Mouse (Mus musculus) small intestine, adult 10 weeks (tissue): ENCODE measurements around the gene Lama4. TPM values are rescaled to one million over a fixed set of nuclear protein-coding genes. Genes with fewer than 3 reads are reported as not detected.

Source experiments
- polyA plus RNA-seq: library from polyadenylated mRNA; stranded (reverse); fragments of 350-450 nt; fragmentation: Illumina TruSeq; extraction: RNeasy Lipid Tissue Mini Kit (QIAGEN cat#74804); gene quantifications from one replicate; pipeline ENCODE4 v1.2.3, GENCODE M21; 2014; ENCODE audit warnings: low replicate concordance

Lama4 gene
- polyA plus RNA-seq, result 6.9 TPM

DNA sequence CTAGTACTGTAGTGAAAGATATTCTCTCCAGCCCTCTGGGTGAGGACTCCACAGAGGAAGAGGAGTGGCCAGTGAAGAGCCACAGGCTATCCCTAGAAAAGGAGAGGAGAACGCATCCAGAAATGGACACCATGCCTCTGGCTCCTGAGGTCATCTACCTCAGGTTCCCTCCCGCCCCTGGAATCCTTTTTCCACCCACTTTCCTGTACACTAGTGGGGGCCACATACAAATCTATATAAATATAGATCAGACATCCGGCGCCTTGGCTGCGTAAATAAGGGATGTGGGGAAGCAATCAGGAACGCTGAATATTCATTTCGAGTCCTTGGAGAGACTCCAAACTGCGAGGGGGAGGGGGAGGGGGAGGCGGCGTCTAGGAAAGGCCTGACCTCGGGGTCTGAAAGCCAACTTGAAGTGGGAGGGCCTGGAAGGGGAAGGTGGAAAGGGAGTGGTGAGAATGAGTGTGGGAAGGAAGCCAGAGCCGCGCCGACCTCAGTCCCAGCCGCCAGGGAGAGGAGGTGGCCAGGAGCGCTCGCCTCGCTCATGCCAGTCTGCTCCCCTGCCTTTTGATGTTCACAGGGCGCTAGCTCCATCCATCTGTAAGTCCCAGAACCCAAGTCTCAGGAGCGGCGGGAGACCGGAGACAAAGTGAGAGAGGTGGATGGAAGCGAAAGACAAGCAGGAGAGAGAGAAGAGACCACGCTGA, at the start of gene Lama4:
Gene Lama4 (plus strand): TSS at position 441 of the 707 bp plus-strand sequence.

GRCm38 (mm10) chr10:39133462-39134310, 168.4 kb downstream of the Lama4 start, which contains the start of the genes Fam229b and Tube1:
Gene Fam229b (minus strand): TSS chr10:39133914.
Gene Tube1 (plus strand): TSS chr10:39133976.

Other genes with a start within 250 kb of the Lama4 start
- not detected for gene Rfpl4b, start 143.7 kb upstream of the Lama4 start, polyA plus RNA-seq
- 1.2 TPM for gene Fam229b, start 168.4 kb downstream of the Lama4 start, polyA plus RNA-seq
- gene Tube1, start 168.5 kb downstream of the Lama4 start, polyA plus RNA-seq, result 3.2 TPM
- not detected for gene Ccn6, start 198.3 kb downstream of the Lama4 start, polyA plus RNA-seq